Mouse (Mus musculus): ENCODE results near the gene Uox.

The Uox gene

DNA sequence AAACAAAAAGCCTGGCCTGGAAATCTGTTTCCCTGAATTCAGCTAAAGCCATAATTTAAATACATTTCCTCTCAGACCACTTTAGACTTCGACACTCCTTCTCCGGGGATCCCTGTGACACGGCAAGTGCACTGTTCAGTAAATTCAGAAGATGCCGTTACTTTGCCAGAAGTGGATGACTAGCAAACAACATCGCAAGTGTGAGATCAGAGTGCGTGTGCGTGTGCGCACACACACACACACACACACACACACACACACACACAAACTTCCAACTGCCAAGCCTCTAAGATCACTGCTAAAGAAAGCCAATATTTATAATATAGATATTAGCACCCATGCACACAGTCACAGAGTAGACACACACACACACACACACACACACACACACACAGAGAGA is 111.5 kb downstream of the Uox start:
- in situ Hi-C loops (cut with MboI): no loop called here
